Mouse (Mus musculus) intestine, embryonic 14.5 days (tissue): ENCODE results near the gene Ufm1. TPM values are rescaled to one million over a fixed set of nuclear protein-coding genes. Genes with fewer than 3 reads are reported as not detected.

Source experiments
- ATAC-seq: fragments of 200-750 bp; cut with Nextera tagmentation; replicated peaks from 2 replicates; pipeline ENCODE4 v1.8.0; 2017; ENCODE audit warnings: low read depth, moderate number of reproducible peaks, moderate TSS enrichment, moderate library complexity; ENCODE audit not compliant: low FRiP score, low TSS enrichment
- DNase-seq: peaks from one replicate; pipeline ENCODE4 v3.0.0-alpha.2; 2018; ENCODE audit warnings: low spot score
- H3K27ac ChIP-seq: fragments of 300-500 bp; sonication (generic); 2 replicates; pipeline ENCODE4 v1.5.1; 2014; ENCODE audit warnings: low read depth, mild to moderate bottlenecking, control low read depth
- H3K27me3 ChIP-seq: fragments of 300-500 bp; sonication (generic); replicated peaks from 2 replicates; pipeline ENCODE4 v1.6.1; 2014; ENCODE audit warnings: low read length, control low read depth; ENCODE audit not compliant: control insufficient read depth, insufficient read depth
- H3K36me3 ChIP-seq: fragments of 300-500 bp; sonication (generic); 2 replicates; pipeline ENCODE4 v1.6.1; 2014; ENCODE audit warnings: low read length, control low read depth; ENCODE audit not compliant: control insufficient read depth, insufficient read depth
- H3K4me1 ChIP-seq: fragments of 300-500 bp; sonication (generic); replicated peaks from 2 replicates; pipeline ENCODE4 v1.6.1; 2014; ENCODE audit warnings: low read length, control low read depth, mixed read lengths; ENCODE audit not compliant: control insufficient read depth, insufficient read depth
- H3K4me2 ChIP-seq: fragments of 300-500 bp; sonication (generic); 2 replicates; pipeline ENCODE4 v1.6.1; 2014; ENCODE audit warnings: low read length
- H3K4me3 ChIP-seq: fragments of 300-500 bp; sonication (generic); 2 replicates; pipeline ENCODE4 v1.5.1; 2014; ENCODE audit warnings: low read depth, low read length, control low read depth, mixed read lengths
- H3K9ac ChIP-seq: fragments of 300-500 bp; sonication (generic); 2 replicates; pipeline ENCODE4 v1.6.1; 2014; ENCODE audit warnings: mild to moderate bottlenecking, low read length
- H3K9me3 ChIP-seq: fragments of 300-500 bp; sonication (generic); 2 replicates; pipeline ENCODE4 v1.6.1; 2016; ENCODE audit warnings: low read length, control low read depth; ENCODE audit not compliant: control insufficient read depth
- WGBS: fragments of 180-500 bp; shearing (Covaris S2); extraction: QIAGEN DNeasy Blood & Tissue Kit; methylation state at CpG from one replicate; pipeline ENCODE4 v1.1.7; 2014; 5-methylcytosine and 5-hydroxymethylcytosine counted together
- polyA plus RNA-seq: library from polyadenylated mRNA; unstranded; fragments of >200 nt; fragmentation: Nextera tagmentation; extraction: Ambion mirVana; gene quantifications from 2 replicates; pipeline ENCODE4 v1.2.1, GENCODE M21; 2014

The Ufm1 gene
- polyA plus RNA-seq, 1 experiment from 2014 or later, result 102 TPM

GRCm38 (mm10) chr3:53848262-53848661 lies 15.4 kb downstream of the Ufm1 start:
- no peaks in the 10 kb centered on the region for H3K27me3 ChIP-seq
- H3K9ac ChIP-seq, result no peak overlapping the region
- WGBS, result 79% methylated on average over 11 of the region's 11 CpGs
- H3K4me3 ChIP-seq, result no peak overlapping the region
- H3K9me3 ChIP-seq, result no peaks in the 10 kb centered on the region
- 0 out of 2 replicates have a peak, but pooled peaks cover 3% of the 10 kb centered on the region for H3K4me1 ChIP-seq
- no peak for ATAC-seq
- H3K4me2 ChIP-seq, result no peak overlapping the region
- H3K36me3 ChIP-seq, result no peaks in the 10 kb centered on the region
- H3K27ac ChIP-seq, result no peak overlapping the region
- no peak for DNase-seq

DNA sequence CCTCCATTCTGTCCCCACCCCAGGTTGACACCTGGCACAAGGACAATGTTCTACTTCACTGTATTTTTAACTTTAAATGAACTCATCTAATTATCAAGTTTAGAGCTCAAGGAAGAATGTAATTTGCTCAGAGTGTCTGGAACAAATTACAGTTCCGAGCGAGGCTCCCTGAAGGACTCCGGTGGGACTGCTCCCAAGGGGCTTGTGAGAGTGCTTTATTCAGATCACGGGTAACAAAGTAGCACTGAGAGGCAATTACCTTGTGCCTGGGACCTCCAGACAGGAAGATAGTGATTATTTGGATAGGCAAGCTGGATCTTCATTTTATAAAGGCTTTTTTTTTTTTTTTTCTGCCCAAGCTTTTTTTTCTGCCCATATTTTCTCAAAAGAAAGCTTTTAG lies 15.9 kb downstream of the Ufm1 start:
- Histone ChIP-seq H3K4me1 (0 out of 2 replicates have a peak, but pooled peaks cover 3% of the 10 kb centered on the region), H3K36me3 (no peaks in the 10 kb centered on the region), H3K9me3 (no peaks in the 10 kb centered on the region), H3K27ac (no peak overlapping the region), H3K4me3 (no peak overlapping the region), H3K4me2 (no peak overlapping the region), H3K9ac (no peak overlapping the region), H3K27me3 (no peaks in the 10 kb centered on the region)
- DNase-seq (no peak), ATAC-seq (no peak)
- WGBS, result 78% methylated on average over 4 of the region's 4 CpGs

DNA sequence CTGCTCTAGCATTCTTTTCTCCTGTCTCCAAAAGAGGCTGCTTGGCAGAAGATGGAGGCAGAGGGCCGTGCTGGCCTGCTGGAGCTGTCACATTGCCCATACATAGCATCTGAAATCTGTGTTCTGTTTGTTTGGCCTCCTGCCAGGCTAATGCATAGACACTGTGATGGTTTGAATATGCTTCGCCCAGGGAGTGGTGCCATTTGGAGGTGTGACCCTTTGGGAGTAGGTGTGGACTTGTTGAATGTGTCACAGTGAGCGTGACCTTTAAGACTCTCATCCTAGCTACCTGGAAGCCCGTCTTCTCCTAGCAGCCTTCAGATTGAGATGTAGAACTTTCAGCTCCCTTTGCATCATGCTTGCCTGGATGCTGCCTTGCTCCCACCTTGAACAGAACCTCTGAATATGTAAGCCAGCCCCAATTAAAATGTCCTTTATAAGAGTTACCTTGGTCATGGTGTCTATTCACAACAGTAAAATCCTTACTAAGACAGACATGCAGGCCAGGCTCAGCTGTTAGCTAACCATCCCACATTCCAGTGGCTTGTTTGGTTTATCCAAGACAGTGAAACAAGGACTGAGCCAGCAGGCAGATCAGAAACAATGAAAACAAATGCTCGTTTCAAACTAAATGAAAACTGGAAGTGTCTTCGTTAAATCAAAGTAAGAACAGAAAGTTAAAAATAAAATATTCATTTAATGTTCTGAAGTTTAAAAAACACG lies 17.3 kb downstream of the Ufm1 start:
- H3K4me3 ChIP-seq, result no peak overlapping the region
- no peak overlapping the region for H3K4me2 ChIP-seq
- H3K36me3 ChIP-seq, result no peaks in the 10 kb centered on the region
- no peak overlapping the region for H3K9ac ChIP-seq
- H3K9me3 ChIP-seq, result no peaks in the 10 kb centered on the region
- H3K4me1 ChIP-seq, result 0 out of 2 replicates have a peak, but pooled peaks cover 3% of the 10 kb centered on the region
- no peak overlapping the region for H3K27ac ChIP-seq
- ATAC-seq (no peak), DNase-seq (no peak)
- WGBS, result 56% methylated on average over 7 of the region's 7 CpGs
- H3K27me3 ChIP-seq, result no peaks in the 10 kb centered on the region

DNA sequence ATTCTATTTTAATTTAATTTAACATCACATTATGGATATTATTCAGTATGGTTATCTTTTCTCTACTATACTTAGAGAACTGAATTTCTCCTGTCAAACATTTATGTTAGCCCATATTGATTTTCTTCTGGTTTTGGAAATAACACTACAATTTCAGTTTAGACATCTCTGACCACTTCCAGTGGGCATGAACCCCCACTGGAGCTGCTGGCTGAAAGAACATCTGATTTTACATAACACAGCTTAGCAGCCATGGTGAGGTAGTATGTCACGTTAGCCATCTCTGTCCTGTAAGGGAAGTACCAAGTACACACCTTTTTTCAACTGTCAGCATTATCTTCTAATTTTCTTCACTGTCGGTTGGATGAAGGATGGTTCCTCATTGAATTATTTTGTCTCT lies 18.8 kb downstream of the Ufm1 start, which contains the start of gene Gm10985:
TSS of gene Gm10985 (plus strand) at position 301 of the 400 bp plus-strand sequence.
- 83% methylated on average over 2 of the region's 2 CpGs for WGBS

DNA sequence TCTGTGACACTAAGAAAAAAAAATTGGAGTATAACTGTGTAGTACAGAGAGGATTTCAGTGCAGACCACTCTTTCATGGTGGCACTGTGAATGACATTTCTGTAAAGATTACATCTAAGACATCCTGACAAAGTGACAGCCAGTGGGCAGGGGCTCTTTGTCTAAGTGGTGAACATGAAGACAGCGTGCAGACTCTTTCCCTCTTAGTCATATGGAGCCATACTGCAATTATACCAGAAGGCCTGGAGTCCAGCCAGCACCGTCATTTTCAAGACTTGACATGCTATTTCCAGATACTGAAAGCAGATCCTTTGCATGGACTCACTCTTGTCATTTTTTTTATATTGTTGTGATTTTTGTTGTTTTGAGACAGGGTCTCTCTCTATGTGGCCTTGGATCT lies 29.4 kb downstream of the Ufm1 start:
- H3K4me1 ChIP-seq, result no peaks in the 10 kb centered on the region
- DNase-seq (no peak), ATAC-seq (no peak)
- H3K27me3 ChIP-seq, result no peaks in the 10 kb centered on the region
- H3K9me3 ChIP-seq, result no peaks in the 10 kb centered on the region
- H3K4me2 ChIP-seq, result no peak overlapping the region
- H3K27ac ChIP-seq, result no peak overlapping the region
- H3K36me3 ChIP-seq, result no peaks in the 10 kb centered on the region
- no peak overlapping the region for H3K4me3 ChIP-seq
- 74% methylated on average over 2 of the region's 2 CpGs for WGBS
- H3K9ac ChIP-seq, result no peak overlapping the region

More for the DNA sequence above, 18.8 kb downstream of the Ufm1 start, which contains the start of gene Gm10985:
- ATAC-seq (no peak), DNase-seq (no peak)
- Histone ChIP-seq H3K4me1 (0 out of 2 replicates have a peak, but pooled peaks cover 3% of the 10 kb centered on the region), H3K4me2 (no peak within 1 kb of the TSS), H3K9ac (no peak within 1 kb of the TSS), H3K9me3 (no peaks in the 10 kb centered on the region), H3K27me3 (no peaks in the 10 kb centered on the region), H3K27ac (no peak within 1 kb of the TSS), H3K4me3 (no peak within 1 kb of the TSS), H3K36me3 (no peaks in the 10 kb centered on the region)

- 38% methylated on average over 7 of the region's 7 CpGs for WGBS
- H3K36me3 ChIP-seq, result no peaks in the 10 kb centered on the region
- ATAC-seq (no peak), DNase-seq (no peak)
- no peak overlapping the region for H3K27ac ChIP-seq
- H3K27me3 ChIP-seq, result no peaks in the 10 kb centered on the region
- no peaks in the 10 kb centered on the region for H3K4me1 ChIP-seq
- H3K9ac ChIP-seq, result no peak overlapping the region
- no peaks in the 10 kb centered on the region for H3K9me3 ChIP-seq
- H3K4me3 ChIP-seq, result no peak overlapping the region
- H3K4me2 ChIP-seq, result no peak overlapping the region
These were observed 50.1 kb downstream of the Ufm1 start for GRCm38 (mm10) chr3:53813421-53813977.

Other genes starting within 250 kb of the Ufm1 start
- gene Frem2, start 206.5 kb downstream of the Ufm1 start, polyA plus RNA-seq, result 14.2 and 14.4 TPM in 2 replicates
- not detected in 2 replicates for gene Gm10985, start 18.7 kb downstream of the Ufm1 start, polyA plus RNA-seq